Comparison of ENCODE assay signal across 28 mouse cellular contexts in the genomic region with DNA sequence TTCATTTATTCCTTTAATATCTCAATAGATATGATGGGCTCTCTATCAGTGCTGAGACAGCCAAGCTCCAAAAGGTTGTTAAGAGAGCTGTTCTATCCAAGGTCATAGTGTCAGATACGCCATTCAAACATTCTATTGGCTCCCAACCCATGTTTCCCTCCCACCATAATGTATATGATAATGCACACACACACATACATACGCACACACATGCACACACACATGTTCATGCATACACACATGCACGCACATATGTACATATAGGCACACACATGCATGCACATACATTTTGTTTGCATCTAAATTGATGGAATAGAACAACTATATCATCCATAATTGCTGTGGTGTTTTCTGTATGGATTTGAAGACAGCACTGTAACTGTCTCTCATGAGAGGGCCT.
A peak's percentile ranks its signal among the peaks of the same experiment; 100 is the strongest.
DNase-seq lines count a peak whose midpoint lies in the region; ATAC-seq lines count a peak whose summit lies in the region.
"Had no signal": no experiment of that assay in that cellular context is flagged by ENCODE, and none has a peak within 500 bp of the region (broad histone marks: within the 10 kb centered on the region; RNA-seq: fewer than 3 reads in every experiment).

No protein-coding gene starts in this region.

- H3K27ac ChIP-seq in liver, embryonic 12.5 days = peak overlapping the region; percentile 83
- peak overlapping the region; percentile 83 for H3K27ac ChIP-seq in liver, embryonic 15.5 days (replicated peaks)
- H3K27ac ChIP-seq: embryonic facial prominence, embryonic 12.5 days; embryonic facial prominence, embryonic 15.5 days; gastrocnemius, adult 2 months; heart, embryonic 15.5 days; hindbrain, embryonic 14.5 days; hindbrain, postnatal 0 days had no signal

- 73% methylated on average over 3 of the region's 3 CpGs for WGBS in liver, embryonic 12.5 days (ENCODE audit: insufficient replicate concordance)
- WGBS in liver, embryonic 15.5 days (ENCODE audit: insufficient replicate concordance) = 65% methylated on average over 3 of the region's 3 CpGs

- H3K9ac ChIP-seq in liver, embryonic 12.5 days = no peak overlapping the region
- H3K9ac ChIP-seq in liver, embryonic 15.5 days = no peak overlapping the region
- H3K9ac ChIP-seq: embryonic facial prominence, embryonic 12.5 days; embryonic facial prominence, embryonic 15.5 days; forebrain, postnatal 0 days; heart, embryonic 12.5 days; heart, embryonic 15.5 days; hindbrain, embryonic 14.5 days had no signal

- no peaks in the 10 kb centered on the region for H3K27me3 ChIP-seq in megakaryocyte, embryonic 14.5 days (replicated peaks)
- H3K27me3 ChIP-seq in liver, embryonic 12.5 days (replicated peaks) = no peaks in the 10 kb centered on the region
- H3K27me3 ChIP-seq in liver, embryonic 15.5 days = no peaks in the 10 kb centered on the region
- H3K27me3 ChIP-seq: embryonic facial prominence, embryonic 12.5 days; embryonic facial prominence, embryonic 15.5 days; heart, embryonic 12.5 days; heart, embryonic 15.5 days had no signal

- DNase-seq in spleen, adult 12 weeks (ENCODE audit: low spot score) = no peak
- DNase-seq in embryo, embryonic 10.5 days (ENCODE audit: low spot score) = no peak
- DNase-seq: adrenal gland, postnatal 14 days; cerebellum, adult 11 months; cerebellum, adult 2 months; cerebellum, adult 9-11 months; cerebellum, postnatal 25 days; forebrain, postnatal 0 days; gastrocnemius, adult 2 months; gastrocnemius, postnatal 14 days; heart, adult 18-20 months; heart, postnatal 10 days; heart, postnatal 4 days had no signal

- peak overlapping the region; percentile 50 for H3K4me3 ChIP-seq in megakaryocyte, embryonic 14.5 days (replicated peaks)
- H3K4me3 ChIP-seq in liver, embryonic 12.5 days = no peak overlapping the region
- no peak overlapping the region for H3K4me3 ChIP-seq in liver, embryonic 15.5 days (replicated peaks)
- H3K4me3 ChIP-seq: embryonic facial prominence, embryonic 12.5 days; embryonic facial prominence, embryonic 15.5 days; gastrocnemius, adult 2 months; heart, embryonic 12.5 days; heart, embryonic 15.5 days had no signal

- ATAC-seq in megakaryocyte, adult 5-6 weeks (ENCODE audit: poor library complexity, severe bottlenecking) = no peak
- ATAC-seq in liver, embryonic 12.5 days = peak; percentile 14; the same call in 1 of the 2 replicates
- no peak for ATAC-seq in liver, embryonic 15.5 days (ENCODE audit: insufficient read depth)
- ATAC-seq in megakaryocyte-erythroid progenitor cell, adult 5-6 weeks (replicated peaks; ENCODE audit: low FRiP score, low TSS enrichment, poor library complexity, severe bottlenecking) = no peak
- ATAC-seq: activated CD4-positive, CD25-positive, alpha-beta regulatory T cell, adult 4 months; CD4-positive, CD25-positive, alpha-beta regulatory T cell, adult 4 months; forebrain, embryonic 14.5 days; forebrain, postnatal 0 days; hindbrain, postnatal 0 days; inflammation-experienced regulatory T-cells, adult 6 months had no signal

- H3K9me3 ChIP-seq in megakaryocyte, embryonic 14.5 days = peaks cover 10% of the 10 kb centered on the region
- 0 out of 2 replicates have a peak, but pooled peaks cover 6% of the 10 kb centered on the region for H3K9me3 ChIP-seq in liver, embryonic 12.5 days (replicated peaks)
- no peaks in the 10 kb centered on the region for H3K9me3 ChIP-seq in liver, embryonic 15.5 days (replicated peaks)
- H3K9me3 ChIP-seq: embryonic facial prominence, embryonic 12.5 days; embryonic facial prominence, embryonic 15.5 days; heart, embryonic 15.5 days had no signal

- H3K4me2 ChIP-seq in liver, embryonic 12.5 days = peak overlapping the region; percentile 30
- no peak overlapping the region; the same call in 1 of the 2 replicates for H3K4me2 ChIP-seq in liver, embryonic 15.5 days
- H3K4me2 ChIP-seq: embryonic facial prominence, embryonic 12.5 days; embryonic facial prominence, embryonic 15.5 days; heart, embryonic 12.5 days; heart, embryonic 15.5 days; hindbrain, embryonic 14.5 days had no signal

- peaks cover 27% of the 10 kb centered on the region for H3K4me1 ChIP-seq in megakaryocyte, embryonic 14.5 days
- peaks cover 30% of the 10 kb centered on the region for H3K4me1 ChIP-seq in liver, embryonic 12.5 days
- peaks cover 29% of the 10 kb centered on the region for H3K4me1 ChIP-seq in liver, embryonic 15.5 days (replicated peaks)
- H3K4me1 ChIP-seq: embryonic facial prominence, embryonic 15.5 days; heart, embryonic 12.5 days; heart, embryonic 15.5 days had no signal

- peaks cover 7% of the 10 kb centered on the region for H3K36me3 ChIP-seq in megakaryocyte, embryonic 14.5 days (replicated peaks; ENCODE audit: low read length)
- no peaks in the 10 kb centered on the region for H3K36me3 ChIP-seq in liver, embryonic 12.5 days
- H3K36me3 ChIP-seq in liver, embryonic 15.5 days (replicated peaks) = no peaks in the 10 kb centered on the region
- H3K36me3 ChIP-seq: embryonic facial prominence, embryonic 12.5 days; embryonic facial prominence, embryonic 15.5 days; heart, embryonic 12.5 days; heart, embryonic 15.5 days had no signal
